ENCODE assay signal across 14 mouse cellular contexts in the genomic region with DNA sequence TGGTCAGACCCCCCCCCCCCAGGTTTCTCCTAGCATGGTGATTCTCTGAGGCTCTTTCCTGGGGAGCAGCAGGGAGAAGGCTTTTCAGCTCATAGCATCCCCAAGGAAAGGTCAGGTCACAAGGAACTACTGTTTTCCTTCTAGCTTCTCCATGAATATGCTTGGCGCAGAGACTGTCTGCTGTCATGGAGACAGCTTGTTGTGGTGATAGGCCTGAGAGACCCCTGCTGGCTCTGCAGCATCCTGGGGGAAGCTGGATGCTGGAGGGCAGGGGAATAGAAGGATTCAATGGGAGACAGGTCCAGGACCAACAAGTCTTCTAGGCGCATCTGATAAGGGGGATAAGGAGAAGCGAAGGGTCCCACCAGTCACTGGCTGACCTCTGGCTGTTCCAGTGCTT.
"Had no signal": no experiment of that assay in that cellular context is flagged by ENCODE, and none has a peak within 500 bp of the region (broad histone marks: within the 10 kb centered on the region; RNA-seq: fewer than 3 reads in every experiment).

No protein-coding gene starts in this region.

- H3K27me3 ChIP-seq: liver, embryonic 15.5 days; neural tube, embryonic 15.5 days had no signal

- H3K9ac ChIP-seq: liver, embryonic 15.5 days; neural tube, embryonic 15.5 days had no signal

- H3K9me3 ChIP-seq: limb, embryonic 10.5 days; liver, embryonic 15.5 days; midbrain, embryonic 10.5 days; neural tube, embryonic 15.5 days had no signal

- H3K36me3 ChIP-seq: limb, embryonic 10.5 days; liver, embryonic 15.5 days; midbrain, embryonic 10.5 days; neural tube, embryonic 15.5 days had no signal

- DNase-seq: kidney, adult 8-10 months; lung, adult 2 months; lung, postnatal 4 days; right cerebral cortex, postnatal 14 days; thymus, adult 18-20 months; thymus, postnatal 14 days had no signal

- H3K27ac ChIP-seq: left cerebral cortex, adult 2 months; limb, embryonic 10.5 days; liver, embryonic 15.5 days; midbrain, embryonic 10.5 days; neural tube, embryonic 15.5 days had no signal

- H3K4me2 ChIP-seq: liver, embryonic 11.5 days; liver, embryonic 15.5 days; neural tube, embryonic 15.5 days had no signal

- ATAC-seq: lung, postnatal 0 days had no signal

- H3K4me3 ChIP-seq: left cerebral cortex, adult 2 months; limb, embryonic 10.5 days; liver, embryonic 15.5 days; midbrain, embryonic 10.5 days; myocyte; neural tube, embryonic 15.5 days had no signal
